Mouse (Mus musculus) C2C12 (cell line): ENCODE measurements at regions not wholly inside any gene's neighbourhood (a gene's known extent, or its start where the extent isn't known, plus 50 kb on each side); places are given as distances from the start of the nearest gene placed in this dataset.
"Not testable (repeated sequence)": the region's sequence is repeated elsewhere in the genome, so short reads cannot be mapped to it uniquely, and the experiment has no call there.

ENCODE experiments used
- H3K27me3 ChIP-seq: one replicate; pipeline ENCODE4 v1.6.1; 2011; ENCODE audit not compliant: control insufficient read depth, insufficient read depth, insufficient read length
- H3K36me3 ChIP-seq: one replicate; pipeline ENCODE4 v1.6.1; 2011; ENCODE audit not compliant: control insufficient read depth, insufficient read depth
- H3K4me3 ChIP-seq: one replicate; pipeline ENCODE4 v1.5.1; 2011; ENCODE audit warnings: mild to moderate bottlenecking, control low read depth; ENCODE audit not compliant: poor library complexity, insufficient read depth, severe bottlenecking
- H3K79me2 ChIP-seq: one replicate; pipeline ENCODE4 v1.6.1; 2011; ENCODE audit not compliant: control insufficient read depth, insufficient read depth
- H3K79me3 ChIP-seq: one replicate; pipeline ENCODE4 v1.6.1; 2011; ENCODE audit warnings: low read depth, control low read depth
- H3ac ChIP-seq: one replicate; pipeline ENCODE3; 2011; ENCODE audit warnings: low read depth; ENCODE audit not compliant: control insufficient read depth, insufficient read length
- CEBPB ChIP-seq: IDR thresholded peaks from one replicate; pipeline ENCODE4 v1.6.1; 2011; ENCODE audit warnings: low read depth, mild to moderate bottlenecking, control low read depth, moderate library complexity
- CTCF ChIP-seq: IDR thresholded peaks from one replicate; pipeline ENCODE4 v1.5.1; 2011; ENCODE audit not compliant: control insufficient read depth, insufficient read depth, insufficient read length
- FOSL1 ChIP-seq: IDR thresholded peaks from one replicate; pipeline ENCODE4 v1.8.0; 2011; ENCODE audit warnings: mild to moderate bottlenecking, low read length; ENCODE audit not compliant: poor library complexity, insufficient read depth, severe bottlenecking
- MAX ChIP-seq: IDR thresholded peaks from one replicate; pipeline ENCODE4 v1.6.1; 2011; ENCODE audit warnings: mild to moderate bottlenecking, control low read depth
- MYOD1 ChIP-seq: IDR thresholded peaks from one replicate; pipeline ENCODE4 v1.6.1; 2011; ENCODE audit warnings: low read depth; ENCODE audit not compliant: control insufficient read depth, insufficient read length
- MYOG ChIP-seq: IDR thresholded peaks from one replicate; pipeline ENCODE4 v1.6.1; 2011; ENCODE audit not compliant: control insufficient read depth, insufficient read length; ENCODE audit errors: extremely low read depth
- USF1 ChIP-seq: IDR thresholded peaks from one replicate; pipeline ENCODE4 v1.6.1; 2011; ENCODE audit warnings: low read depth, mild to moderate bottlenecking, control low read depth, moderate library complexity

- Histone ChIP-seq H3K79me2 (no peaks in the 10 kb centered on the region), H3K36me3 (no peaks in the 10 kb centered on the region), H3ac (no peak overlapping the region), H3K4me3 (no peak overlapping the region), H3K27me3 (no peaks in the 10 kb centered on the region), H3K79me3 (no peaks in the 10 kb centered on the region)
- TF ChIP-seq CTCF (no peak), MYOD1 (no peak), MYOG (no peak), FOSL1 (no peak), CEBPB (no peak), USF1 (no peak), MAX (no peak)
These were observed 607.4 kb downstream of the Epha7 start for GRCm38 (mm10) chr4:29420198-29420792.

- not testable (repeated sequence) for H3K4me3 ChIP-seq, H3ac ChIP-seq, H3K79me3 ChIP-seq, H3K36me3 ChIP-seq, H3K27me3 ChIP-seq, H3K79me2 ChIP-seq
These were observed 618.6 kb downstream of the Epha7 start for GRCm38 (mm10) chr4:29431493-29431892.

- H3K79me2 ChIP-seq, result no peaks in the 10 kb centered on the region
- no peaks in the 10 kb centered on the region for H3K27me3 ChIP-seq
- no peaks in the 10 kb centered on the region for H3K79me3 ChIP-seq
- no peak overlapping the region for H3ac ChIP-seq
- H3K36me3 ChIP-seq, result no peaks in the 10 kb centered on the region
- TF ChIP-seq MYOG, result no peak
- no peak for TF ChIP-seq CEBPB
- no peak for TF ChIP-seq CTCF
- no peak for TF ChIP-seq USF1
- TF ChIP-seq MYOD1, result no peak
- no peak for TF ChIP-seq MAX
- TF ChIP-seq FOSL1, result no peak
- H3K4me3 ChIP-seq, result no peak overlapping the region
These were observed 650.4 kb downstream of the Epha7 start for GRCm38 (mm10) chr4:29463329-29463728.

- TF ChIP-seq CEBPB (no peak), MAX (no peak), USF1 (no peak), FOSL1 (no peak), MYOD1 (no peak), CTCF (no peak)
- Histone ChIP-seq H3K27me3 (no peaks in the 10 kb centered on the region), H3K79me2 (no peaks in the 10 kb centered on the region), H3K79me3 (no peaks in the 10 kb centered on the region), H3ac (no peak overlapping the region), H3K36me3 (no peaks in the 10 kb centered on the region), H3K4me3 (no peak overlapping the region)
These were observed 653.4 kb downstream of the Epha7 start for GRCm38 (mm10) chr4:29466315-29466714.

- Histone ChIP-seq H3K79me2 (no peaks in the 10 kb centered on the region), H3K27me3 (no peaks in the 10 kb centered on the region), H3K36me3 (no peaks in the 10 kb centered on the region), H3ac (no peak overlapping the region), H3K79me3 (no peaks in the 10 kb centered on the region), H3K4me3 (no peak overlapping the region)
- TF ChIP-seq MAX, result no peak
- no peak for TF ChIP-seq MYOD1
- no peak for TF ChIP-seq MYOG
- TF ChIP-seq USF1, result no peak
- TF ChIP-seq FOSL1, result no peak
- no peak for TF ChIP-seq CEBPB
- TF ChIP-seq CTCF, result no peak
These were observed 667.6 kb downstream of the Epha7 start for GRCm38 (mm10) chr4:29480384-29481092.

- no peaks in the 10 kb centered on the region for H3K79me2 ChIP-seq
- H3ac ChIP-seq, result no peak overlapping the region
- TF ChIP-seq MYOD1 (no peak), CTCF (no peak), CEBPB (no peak), FOSL1 (no peak), MYOG (no peak), USF1 (no peak), MAX (no peak)
- H3K79me3 ChIP-seq, result no peaks in the 10 kb centered on the region
- no peaks in the 10 kb centered on the region for H3K36me3 ChIP-seq
- no peaks in the 10 kb centered on the region for H3K27me3 ChIP-seq
- H3K4me3 ChIP-seq, result no peak overlapping the region
These were observed 668.3 kb downstream of the Epha7 start for GRCm38 (mm10) chr4:29481093-29481715.
